Mouse (Mus musculus): ENCODE results near the gene Ikbkg.

- no peak for TF ChIP-seq CTCF (IDR thresholded peaks at IDR 0.05; ENCODE audit: control insufficient read depth, insufficient read depth, insufficient read length)
- TF ChIP-seq CEBPB (IDR thresholded peaks at IDR 0.05; ENCODE audit: low read depth) = no peak
- no peak for TF ChIP-seq MYOD1 (IDR thresholded peaks at IDR 0.05; ENCODE audit: control insufficient read depth, insufficient read length, low read depth)
Measured at GRCm38 (mm10) chrX:74428826-74429276, 35.8 kb downstream of the Ikbkg start, which contains the start of gene G6pdx.

Measured in C2C12 (cell line).